Mouse (Mus musculus): Measurements from ENCODE around the gene Dnpep.

The Dnpep gene

DNA sequence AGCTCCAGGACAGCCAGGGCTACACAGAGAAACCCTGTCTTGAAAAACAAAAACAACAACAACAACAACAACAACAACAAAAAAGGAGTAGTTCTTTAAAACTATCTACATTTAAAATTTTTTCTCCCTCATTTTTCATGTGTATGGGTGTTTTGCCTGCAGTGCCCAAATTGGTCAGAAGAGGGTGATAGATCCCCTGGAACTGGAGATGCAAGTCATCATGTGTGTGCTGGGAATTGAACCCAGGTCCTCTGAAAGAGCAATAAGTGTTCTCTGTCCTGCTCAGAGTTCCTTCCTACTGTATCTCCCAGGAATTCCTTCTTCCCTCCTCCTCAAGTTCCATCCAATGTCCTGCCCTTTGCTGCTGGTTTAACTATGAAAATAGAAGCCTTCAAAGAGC, 9.7 kb upstream of the Dnpep start:
- no peak for DNase-seq (ENCODE audit: low spot score in 2 of 2)

DNA sequence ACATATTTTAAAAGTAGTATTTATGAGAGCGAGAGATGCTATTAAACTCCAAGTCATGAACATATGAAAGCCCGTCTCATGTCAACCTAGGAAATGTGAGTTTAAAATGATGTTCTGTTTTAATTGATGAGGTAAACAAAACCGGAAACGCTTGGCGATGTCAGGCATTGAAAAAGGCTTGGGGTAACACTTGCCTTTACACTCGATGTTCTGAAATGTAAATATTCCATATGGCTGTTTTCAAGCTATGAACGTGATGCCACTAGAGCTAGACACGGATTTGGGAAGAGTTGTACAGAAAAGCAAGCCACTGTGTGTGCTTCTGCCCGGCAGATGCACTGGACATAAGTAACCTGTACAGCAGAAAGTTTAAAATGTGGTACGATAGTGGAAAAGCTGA, 1.4 kb upstream of the Dnpep start:
- no peak for DNase-seq (ENCODE audit: low spot score in 2 of 2)

- DNase-seq (ENCODE audit: low spot score in 2 of 2): no peak
Measured at GRCm38 (mm10) chr1:75318736-75319135, 946 bp upstream of the Dnpep start.

- peak in 1 of 2 experiments; percentile 14 for DNase-seq (ENCODE audit: low spot score in 2 of 2)
Measured at GRCm38 (mm10) chr1:75318301-75318700, 511 bp upstream of the Dnpep start.

DNA sequence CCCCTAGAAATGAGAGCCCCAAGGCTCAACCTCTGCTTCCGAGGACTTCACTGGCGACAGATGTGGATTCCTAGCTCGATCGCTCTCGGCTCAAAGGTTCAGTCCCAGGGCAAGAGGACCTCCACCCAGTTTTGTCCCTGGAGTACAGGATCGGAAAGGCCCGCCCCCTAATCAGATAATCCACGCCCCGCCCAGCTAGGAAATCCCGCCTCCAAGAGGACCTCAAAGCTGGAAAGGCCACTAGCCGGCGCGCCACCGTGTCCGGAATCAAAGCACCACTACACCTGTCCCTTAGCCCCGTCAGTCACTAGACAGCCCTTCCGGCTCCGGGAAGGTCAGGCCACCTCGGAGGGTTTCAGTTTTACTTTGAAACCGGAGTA, 939 bp downstream of the Dnpep start:
- no peak for DNase-seq (ENCODE audit: low spot score in 2 of 2)

- DNase-seq (ENCODE audit: low spot score in 2 of 2): peak; percentile 11 to 29
Measured at GRCm38 (mm10) chr1:75315456-75316365, 2.1 kb downstream of the Dnpep start.

DNA sequence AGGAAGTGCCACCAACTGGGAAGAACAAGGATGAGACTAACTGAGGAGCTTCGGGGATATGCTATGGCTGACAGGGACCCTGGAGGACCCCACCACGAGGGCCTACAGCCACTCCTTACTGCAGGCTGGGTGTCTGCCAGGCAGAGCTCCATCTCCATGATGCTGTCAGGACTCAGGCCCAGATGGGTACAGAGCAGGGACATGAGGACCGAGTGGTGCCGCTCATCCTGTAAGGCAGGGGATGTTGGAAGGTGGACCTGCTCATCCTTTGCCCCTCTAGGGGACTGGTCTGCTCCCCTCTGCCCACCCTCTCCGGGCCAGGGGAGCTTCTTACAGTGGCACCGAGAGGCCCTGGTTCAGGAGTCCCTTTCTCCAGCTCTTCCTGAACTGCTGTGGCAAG, 2.8 kb downstream of the Dnpep start:
- no peak for DNase-seq (ENCODE audit: low spot score in 2 of 2)

DNA sequence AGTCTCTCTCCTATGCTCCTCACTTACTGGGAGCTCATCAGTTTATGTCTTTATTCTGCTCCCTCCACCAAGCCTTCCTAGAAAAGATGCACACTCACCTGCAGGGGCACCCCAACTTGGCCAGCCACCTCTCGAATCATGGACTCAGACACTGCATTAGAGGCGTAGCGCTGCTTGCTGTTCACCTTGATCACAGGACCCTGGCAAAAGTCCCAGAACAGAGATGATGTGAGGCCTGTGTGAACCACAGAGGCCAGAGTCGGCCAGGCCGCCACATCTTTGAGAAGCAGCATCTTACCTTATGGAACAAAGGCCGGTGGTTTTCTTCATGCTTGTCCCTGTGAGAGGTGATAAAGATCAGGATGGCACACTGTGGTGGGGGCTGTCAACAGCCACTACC, 6.1 kb downstream of the Dnpep start:
- DNase-seq (ENCODE audit: low spot score in 2 of 2): no peak

DNA sequence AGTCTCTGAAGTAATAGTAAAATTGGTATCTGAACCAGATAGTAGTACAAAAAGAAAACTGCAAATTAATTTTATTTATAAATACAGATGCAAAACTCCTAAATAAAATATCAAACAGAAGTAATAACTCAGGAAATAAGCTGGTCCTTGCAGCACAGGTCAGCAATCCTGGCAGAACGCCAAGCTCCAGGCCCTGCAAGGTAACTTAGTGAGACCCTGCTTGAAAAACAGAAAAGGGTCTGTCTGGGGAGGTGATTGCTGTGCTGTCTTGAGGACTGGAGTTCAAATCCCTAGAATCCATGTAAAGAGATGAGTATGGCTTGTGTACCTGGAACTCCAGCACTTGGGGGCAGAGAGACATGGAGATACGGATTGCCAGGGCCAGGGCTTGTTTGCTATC, 13.1 kb downstream of the Dnpep start:
- DNase-seq (ENCODE audit: low spot score in 2 of 2): no peak

- DNase-seq (ENCODE audit: low spot score in 2 of 2): no peak
Measured at GRCm38 (mm10) chr1:75294294-75294693, 23.5 kb downstream of the Dnpep start.

DNA sequence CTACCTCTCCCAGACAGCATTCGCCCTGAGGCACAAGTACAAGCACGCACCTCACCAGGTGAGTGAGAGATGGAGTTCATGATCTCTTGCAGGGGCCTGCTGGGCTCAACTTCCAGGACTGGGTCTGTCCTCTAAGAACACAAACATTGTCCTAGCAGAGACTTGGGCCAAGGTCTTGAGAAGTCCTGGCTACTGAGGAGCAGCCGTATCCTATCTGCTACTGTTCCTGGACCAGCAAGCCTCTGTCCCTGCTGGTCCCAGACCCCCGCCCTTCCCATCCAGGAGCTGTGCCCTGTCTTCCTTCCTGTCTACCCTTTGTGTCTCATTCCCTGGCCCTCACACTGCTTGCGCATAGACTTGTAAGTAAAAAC, 24.5 kb downstream of the Dnpep start:
- DNase-seq (ENCODE audit: low spot score in 2 of 2): no peak

- DNase-seq (ENCODE audit: low spot score in 2 of 2): no peak
Measured at GRCm38 (mm10) chr1:75292476-75293330, 25.1 kb downstream of the Dnpep start.

- DNase-seq (ENCODE audit: low spot score in 2 of 2): no peak
Measured at GRCm38 (mm10) chr1:75291321-75291720, 26.5 kb downstream of the Dnpep start.

DNA sequence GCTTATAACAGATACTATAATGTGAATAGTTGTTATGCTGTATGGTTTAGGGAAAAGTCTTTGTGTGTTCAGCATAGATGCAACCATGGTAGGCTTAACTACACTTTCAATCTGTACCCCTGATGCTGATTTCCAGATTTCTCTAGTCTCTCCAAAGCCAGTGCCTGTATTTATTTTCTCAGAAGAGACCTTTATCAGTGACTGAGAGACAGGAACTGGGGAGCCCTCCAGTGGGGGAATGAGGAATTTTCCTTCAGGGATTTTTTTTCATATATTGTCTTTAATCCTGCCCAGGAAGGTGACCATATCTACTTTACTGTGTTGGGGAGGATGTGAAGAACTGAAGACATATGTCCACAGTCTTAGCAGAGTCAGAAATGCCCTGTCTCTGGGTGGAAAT, 27.2 kb downstream of the Dnpep start:
- DNase-seq (ENCODE audit: low spot score in 2 of 2): peak in 1 of 2 experiments; percentile 24

DNA sequence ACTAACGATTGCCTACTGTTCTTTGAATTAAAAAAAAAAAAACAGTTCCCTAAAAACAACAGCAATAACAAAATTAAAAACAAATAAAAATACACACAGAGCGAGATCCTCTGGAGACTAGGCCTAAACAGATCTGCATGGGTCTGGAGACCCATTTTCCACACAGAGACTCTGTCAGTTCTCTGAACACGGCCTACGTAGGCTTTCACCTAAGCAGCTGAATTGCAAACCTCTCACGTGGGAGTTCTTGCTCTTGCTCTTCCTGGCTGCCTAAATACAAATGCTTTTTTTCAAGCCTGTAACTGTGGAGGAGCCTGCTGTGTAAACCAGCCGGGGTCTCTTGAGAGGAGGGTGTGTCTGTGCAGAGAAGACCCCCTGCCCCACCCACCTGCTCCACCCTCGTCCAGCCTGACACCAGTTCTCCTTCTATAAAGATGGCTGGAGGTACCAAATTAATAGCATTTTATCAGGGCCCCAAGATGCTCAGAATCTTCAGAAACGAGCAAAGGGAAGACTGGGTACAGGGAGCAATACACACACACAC, 27.8 kb downstream of the Dnpep start:
- DNase-seq (ENCODE audit: low spot score in 2 of 2): no peak

- no peak for DNase-seq (ENCODE audit: low spot score in 2 of 2)
Measured at GRCm38 (mm10) chr1:75289376-75289775, 28.4 kb downstream of the Dnpep start.

DNA sequence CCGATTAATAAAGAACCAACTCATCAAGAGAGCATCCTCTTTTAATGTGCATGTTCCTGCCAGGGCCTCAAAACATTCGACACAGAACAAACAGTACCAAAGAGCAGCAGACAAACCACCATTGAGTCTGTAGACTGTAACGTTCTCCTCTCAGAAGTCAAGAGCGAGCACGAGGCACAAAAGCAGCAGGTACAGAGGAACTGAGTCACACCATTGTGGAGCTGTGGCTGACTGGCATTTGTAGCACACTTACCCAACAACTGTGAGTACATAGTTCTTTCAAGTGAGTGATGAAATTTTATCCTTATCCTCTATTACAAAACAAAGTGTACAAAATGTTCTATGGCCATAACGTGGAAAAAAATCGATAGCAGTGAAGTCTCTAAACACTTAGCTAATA, 32.9 kb downstream of the Dnpep start:
- DNase-seq (ENCODE audit: low spot score in 2 of 2): no peak

GRCm38 (mm10) chr1:75283017-75283416, 34.8 kb downstream of the Dnpep start:
- no peak for DNase-seq (ENCODE audit: low spot score in 2 of 2)

DNA sequence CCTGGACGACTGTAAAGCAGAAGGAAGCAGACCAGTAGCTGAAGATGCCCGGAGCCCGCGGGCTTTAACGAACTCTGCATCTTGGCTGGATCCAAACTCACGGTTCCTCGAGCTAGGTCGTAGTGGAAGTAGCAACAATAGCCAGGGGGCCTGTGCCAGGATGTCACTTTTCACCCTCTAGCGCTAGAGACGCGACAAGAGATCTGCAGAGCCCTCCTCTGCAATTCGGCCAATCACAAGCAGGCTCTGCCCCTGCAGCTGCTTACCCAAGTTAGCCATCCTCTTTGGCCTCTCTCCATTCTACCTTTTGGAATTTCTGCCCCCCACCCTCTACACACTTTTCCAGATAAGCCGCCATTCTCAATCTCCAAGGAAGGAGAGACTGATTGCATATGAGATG, 39.6 kb downstream of the Dnpep start, which contains the start of gene Resp18:
Gene Resp18 (minus strand): TSS at position 188 of the 400 bp plus-strand sequence.
- DNase-seq (ENCODE audit: low spot score in 2 of 2): no peak

- peak in 1 of 2 experiments; percentile 46 for DNase-seq (ENCODE audit: low spot score in 2 of 2)
Measured at GRCm38 (mm10) chr1:75277195-75278188, 40.3 kb downstream of the Dnpep start.

Measured in thymus, postnatal 10 days (tissue).